Mouse (Mus musculus) 416B (cell line): ENCODE data around the gene Iba57.

ENCODE experiments used
- DNase-seq: peaks from one replicate; pipeline ENCODE4 v3.0.0; 2011; ENCODE audit warnings: low read depth

Iba57 gene

GRCm38 (mm10) chr11:59132065-59132464, 31.5 kb downstream of the Iba57 start:
- DNase-seq = no peak

GRCm38 (mm10) chr11:59131348-59131919, 32.1 kb downstream of the Iba57 start:
- DNase-seq = no peak

- DNase-seq = no peak
These were observed 32.8 kb downstream of the Iba57 start for GRCm38 (mm10) chr11:59130782-59131181.

- DNase-seq = no peak
These were observed 57.6 kb downstream of the Iba57 start for GRCm38 (mm10) chr11:59105945-59106344.
